Mouse (Mus musculus): Measurements from ENCODE around the gene Lrrc2. TPM values are rescaled to one million over a fixed set of nuclear protein-coding genes. Genes with fewer than 3 reads are reported as not detected.

Gene Lrrc2
- polyA plus RNA-seq, 1 experiment = 1.1 TPM

GRCm38 (mm10) chr9:110989543-110989942, 38.2 kb downstream of the Lrrc2 start:
- Histone ChIP-seq H3K27me3 (ENCODE audit: control insufficient read depth, insufficient read depth, low read length) (no peaks in the 10 kb centered on the region), H3K36me3 (ENCODE audit: control insufficient read depth, insufficient read depth, low read length) (no peaks in the 10 kb centered on the region), H3K4me1 (replicated peaks; ENCODE audit: control insufficient read depth, insufficient read depth, low read length) (no peaks in the 10 kb centered on the region), H3K27ac (ENCODE audit: control insufficient read depth, insufficient read depth, low read length) (no peak overlapping the region), H3K4me3 (ENCODE audit: control insufficient read depth, insufficient read depth, low read length) (no peak overlapping the region)
- no peak for DNase-seq
- WGBS = 90% methylated on average over 2 of the region's 2 CpGs
- no peak for TF ChIP-seq POLR2A (IDR thresholded peaks at IDR 0.05; ENCODE audit: control insufficient read depth, extremely low read depth, insufficient read depth, low read length, poor library complexity)
- no peak for TF ChIP-seq CTCF (IDR thresholded peaks at IDR 0.05; ENCODE audit: borderline replicate concordance, control insufficient read depth, extremely low read depth, insufficient read depth, low read length, poor library complexity)

- TF ChIP-seq CTCF (IDR thresholded peaks at IDR 0.05; ENCODE audit: borderline replicate concordance, control insufficient read depth, extremely low read depth, insufficient read depth, low read length, poor library complexity) (no peak), POLR2A (IDR thresholded peaks at IDR 0.05; ENCODE audit: control insufficient read depth, extremely low read depth, insufficient read depth, low read length, poor library complexity) (no peak)
- WGBS = 83% methylated on average over 6 of the region's 6 CpGs
- H3K36me3 ChIP-seq (ENCODE audit: control insufficient read depth, insufficient read depth, low read length) = no peaks in the 10 kb centered on the region
- H3K27me3 ChIP-seq (ENCODE audit: control insufficient read depth, insufficient read depth, low read length) = no peaks in the 10 kb centered on the region
- no peak for DNase-seq
- H3K4me1 ChIP-seq (replicated peaks; ENCODE audit: control insufficient read depth, insufficient read depth, low read length) = peaks cover 3% of the 10 kb centered on the region
- no peak within 1 kb of the TSS for H3K4me3 ChIP-seq (ENCODE audit: control insufficient read depth, insufficient read depth, low read length)
- H3K27ac ChIP-seq (ENCODE audit: control insufficient read depth, insufficient read depth, low read length) = no peak within 1 kb of the TSS
Observed at GRCm38 (mm10) chr9:110990204-110990603, 38.9 kb downstream of the Lrrc2 start, which contains the start of gene Rtp3. Gene Rtp3, minus strand, starts transcription at chr9:110990583.

- Histone ChIP-seq H3K4me1 (replicated peaks; ENCODE audit: control insufficient read depth, insufficient read depth, low read length) (peaks cover 3% of the 10 kb centered on the region), H3K27ac (ENCODE audit: control insufficient read depth, insufficient read depth, low read length) (no peak overlapping the region), H3K4me3 (ENCODE audit: control insufficient read depth, insufficient read depth, low read length) (no peak overlapping the region), H3K27me3 (ENCODE audit: control insufficient read depth, insufficient read depth, low read length) (no peaks in the 10 kb centered on the region), H3K36me3 (ENCODE audit: control insufficient read depth, insufficient read depth, low read length) (no peaks in the 10 kb centered on the region)
- TF ChIP-seq CTCF (IDR thresholded peaks at IDR 0.05; ENCODE audit: borderline replicate concordance, control insufficient read depth, extremely low read depth, insufficient read depth, low read length, poor library complexity) = no peak
- no peak for TF ChIP-seq POLR2A (IDR thresholded peaks at IDR 0.05; ENCODE audit: control insufficient read depth, extremely low read depth, insufficient read depth, low read length, poor library complexity)
- 75% methylated on average over 3 of the region's 3 CpGs for WGBS
- no peak for DNase-seq
Observed at GRCm38 (mm10) chr9:110993281-110993709, 42.0 kb downstream of the Lrrc2 start.

GRCm38 (mm10) chr9:110994716-110995172, 43.4 kb downstream of the Lrrc2 start:
- Histone ChIP-seq H3K4me1 (replicated peaks; ENCODE audit: control insufficient read depth, insufficient read depth, low read length) (peaks cover 3% of the 10 kb centered on the region), H3K36me3 (ENCODE audit: control insufficient read depth, insufficient read depth, low read length) (no peaks in the 10 kb centered on the region), H3K4me3 (ENCODE audit: control insufficient read depth, insufficient read depth, low read length) (peak overlapping the region; percentile 3; the same call in 1 of the 2 replicates), H3K27ac (ENCODE audit: control insufficient read depth, insufficient read depth, low read length) (peak overlapping the region; percentile 78; the same call in 1 of the 2 replicates), H3K27me3 (ENCODE audit: control insufficient read depth, insufficient read depth, low read length) (no peaks in the 10 kb centered on the region)
- TF ChIP-seq POLR2A (IDR thresholded peaks at IDR 0.05; ENCODE audit: control insufficient read depth, extremely low read depth, insufficient read depth, low read length, poor library complexity) (no peak), CTCF (IDR thresholded peaks at IDR 0.05; ENCODE audit: borderline replicate concordance, control insufficient read depth, extremely low read depth, insufficient read depth, low read length, poor library complexity) (0 out of 2 replicates have a peak, but pooled peaks have one; percentile 23)
- DNase-seq = peak; percentile 80
- WGBS = 17% methylated on average over 13 of the region's 13 CpGs

GRCm38 (mm10) chr9:110997245-110997644, 45.9 kb downstream of the Lrrc2 start:
- DNase-seq = peak; percentile 76
- H3K4me3 ChIP-seq (ENCODE audit: control insufficient read depth, insufficient read depth, low read length) = no peak overlapping the region

GRCm38 (mm10) chr9:110999056-110999455, 47.7 kb downstream of the Lrrc2 start:
- Histone ChIP-seq H3K36me3 (ENCODE audit: control insufficient read depth, insufficient read depth, low read length) (no peaks in the 10 kb centered on the region), H3K27me3 (ENCODE audit: control insufficient read depth, insufficient read depth, low read length) (no peaks in the 10 kb centered on the region), H3K4me3 (ENCODE audit: control insufficient read depth, insufficient read depth, low read length) (no peak overlapping the region), H3K27ac (ENCODE audit: control insufficient read depth, insufficient read depth, low read length) (no peak overlapping the region), H3K4me1 (replicated peaks; ENCODE audit: control insufficient read depth, insufficient read depth, low read length) (peaks cover 3% of the 10 kb centered on the region)
- TF ChIP-seq CTCF (IDR thresholded peaks at IDR 0.05; ENCODE audit: borderline replicate concordance, control insufficient read depth, extremely low read depth, insufficient read depth, low read length, poor library complexity) = no peak
- TF ChIP-seq POLR2A (IDR thresholded peaks at IDR 0.05; ENCODE audit: control insufficient read depth, extremely low read depth, insufficient read depth, low read length, poor library complexity) = no peak
- 53% methylated on average over 2 of the region's 2 CpGs for WGBS
- no peak for DNase-seq

More at GRCm38 (mm10) chr9:110997245-110997644, 45.9 kb downstream of the Lrrc2 start:
- no peak overlapping the region for H3K27ac ChIP-seq (ENCODE audit: control insufficient read depth, insufficient read depth, low read length)
- TF ChIP-seq CTCF (IDR thresholded peaks at IDR 0.05; ENCODE audit: borderline replicate concordance, control insufficient read depth, extremely low read depth, insufficient read depth, low read length, poor library complexity) (peak; percentile 84; the same call in 1 of the 2 replicates), POLR2A (IDR thresholded peaks at IDR 0.05; ENCODE audit: control insufficient read depth, extremely low read depth, insufficient read depth, low read length, poor library complexity) (no peak)
- H3K36me3 ChIP-seq (ENCODE audit: control insufficient read depth, insufficient read depth, low read length) = no peaks in the 10 kb centered on the region
- no peaks in the 10 kb centered on the region for H3K27me3 ChIP-seq (ENCODE audit: control insufficient read depth, insufficient read depth, low read length)
- WGBS = 3% methylated on average over 5 of the region's 5 CpGs
- H3K4me1 ChIP-seq (replicated peaks; ENCODE audit: control insufficient read depth, insufficient read depth, low read length) = peaks cover 3% of the 10 kb centered on the region
